In genomic region chr2:41204478-41204877, GRCm38 (mm10) we compare ENCODE assay signal across 28 mouse cellular contexts.
A peak's percentile ranks its signal among the peaks of the same experiment; 100 is the strongest.
DNase-seq lines count a peak whose midpoint lies in the region; ATAC-seq and TF ChIP-seq lines count a peak whose summit lies in the region.
"Had no signal": no experiment of that assay in that cellular context is flagged by ENCODE, and none has a peak within 500 bp of the region (broad histone marks: within the 10 kb centered on the region; RNA-seq: fewer than 3 reads in every experiment).

No protein-coding gene starts in this region.

- 58% methylated on average over 5 of the region's 5 CpGs for WGBS in kidney, postnatal 0 days
- 84% methylated on average over 5 of the region's 5 CpGs for WGBS in midbrain, embryonic 11.5 days
- WGBS in midbrain, embryonic 13.5 days = 87% methylated on average over 5 of the region's 5 CpGs
- 53% methylated on average over 5 of the region's 5 CpGs for WGBS in heart, adult 2 months

- no peaks in the 10 kb centered on the region for H3K36me3 ChIP-seq in kidney, postnatal 0 days (ENCODE audit: insufficient read depth, low read length)
- no peaks in the 10 kb centered on the region for H3K36me3 ChIP-seq in midbrain, embryonic 11.5 days (ENCODE audit: control insufficient read depth, insufficient read depth, low read length)
- H3K36me3 ChIP-seq in midbrain, embryonic 13.5 days = no peaks in the 10 kb centered on the region
- H3K36me3 ChIP-seq in heart, adult 2 months (ENCODE audit: control insufficient read depth, insufficient read depth, low read length) = no peaks in the 10 kb centered on the region
- H3K36me3 ChIP-seq: forebrain, embryonic 10.5 days; heart, embryonic 12.5 days; heart, embryonic 15.5 days; hindbrain, embryonic 10.5 days; hindbrain, embryonic 13.5 days had no signal

- intact Hi-C loops in left cerebral cortex, adult 2 months (cut with DNase I) = no loop called here
- intact Hi-C loops in left cerebral cortex, postnatal 10 days (cut with DNase I) = no loop called here
- intact Hi-C loops in heart, adult 2 months (cut with DNase I) = no loop called here

- no peaks in the 10 kb centered on the region for H3K4me1 ChIP-seq in kidney, postnatal 0 days (replicated peaks; ENCODE audit: insufficient read depth, low read length)
- H3K4me1 ChIP-seq in midbrain, embryonic 11.5 days (ENCODE audit: control insufficient read depth, insufficient read depth, low read length) = no peaks in the 10 kb centered on the region
- no peaks in the 10 kb centered on the region for H3K4me1 ChIP-seq in midbrain, embryonic 13.5 days (replicated peaks)
- no peaks in the 10 kb centered on the region for H3K4me1 ChIP-seq in heart, adult 2 months (ENCODE audit: control insufficient read depth, insufficient read depth, low read length)
- H3K4me1 ChIP-seq: forebrain, embryonic 10.5 days; forebrain, embryonic 13.5 days; heart, embryonic 12.5 days; heart, embryonic 15.5 days; hindbrain, embryonic 10.5 days; hindbrain, embryonic 13.5 days had no signal

- H3K4me2 ChIP-seq in kidney, postnatal 0 days (ENCODE audit: low read length) = no peak overlapping the region
- no peak overlapping the region for H3K4me2 ChIP-seq in midbrain, embryonic 11.5 days
- no peak overlapping the region for H3K4me2 ChIP-seq in midbrain, embryonic 13.5 days (replicated peaks)
- H3K4me2 ChIP-seq: forebrain, embryonic 13.5 days; heart, embryonic 12.5 days; heart, embryonic 15.5 days; hindbrain, embryonic 13.5 days had no signal

- no peaks in the 10 kb centered on the region for H3K27me3 ChIP-seq in kidney, postnatal 0 days (ENCODE audit: insufficient read depth, low read length)
- H3K27me3 ChIP-seq in midbrain, embryonic 11.5 days (ENCODE audit: control insufficient read depth, insufficient read depth, low read length) = no peaks in the 10 kb centered on the region
- H3K27me3 ChIP-seq in midbrain, embryonic 13.5 days = no peaks in the 10 kb centered on the region
- no peaks in the 10 kb centered on the region for H3K27me3 ChIP-seq in heart, adult 2 months (ENCODE audit: control insufficient read depth, insufficient read depth, low read length)
- H3K27me3 ChIP-seq: forebrain, embryonic 13.5 days; heart, embryonic 12.5 days; heart, embryonic 15.5 days; hindbrain, embryonic 13.5 days had no signal

- ATAC-seq in kidney, postnatal 0 days (replicated peaks; ENCODE audit: low FRiP score, low read depth) = no peak
- no peak for ATAC-seq in midbrain, embryonic 11.5 days (ENCODE audit: low FRiP score)
- no peak for ATAC-seq in midbrain, embryonic 13.5 days
- ATAC-seq: CD4-positive, CD25-positive, alpha-beta regulatory T cell, adult 4 months; forebrain, embryonic 13.5 days; forebrain, embryonic 16.5 days; hindbrain, embryonic 16.5 days had no signal

- no peaks in the 10 kb centered on the region for H3K9me3 ChIP-seq in kidney, postnatal 0 days (replicated peaks; ENCODE audit: low read length)
- H3K9me3 ChIP-seq in midbrain, embryonic 11.5 days (ENCODE audit: control insufficient read depth, low read length) = no peaks in the 10 kb centered on the region
- H3K9me3 ChIP-seq in midbrain, embryonic 13.5 days = no peaks in the 10 kb centered on the region
- H3K9me3 ChIP-seq: forebrain, embryonic 10.5 days; forebrain, embryonic 13.5 days; heart, embryonic 12.5 days; heart, embryonic 15.5 days; hindbrain, embryonic 10.5 days; hindbrain, embryonic 13.5 days had no signal

- no peak overlapping the region for H3K27ac ChIP-seq in kidney, postnatal 0 days
- peak overlapping the region; percentile 20; the same call in 1 of the 2 replicates for H3K27ac ChIP-seq in left cerebral cortex, adult 2 months
- H3K27ac ChIP-seq in midbrain, embryonic 11.5 days (ENCODE audit: low read depth, low read length) = no peak overlapping the region
- no peak overlapping the region for H3K27ac ChIP-seq in midbrain, embryonic 13.5 days
- H3K27ac ChIP-seq in heart, adult 2 months = no peak overlapping the region
- H3K27ac ChIP-seq: forebrain, embryonic 10.5 days; forebrain, embryonic 13.5 days; gastrocnemius, adult 2 months; heart, embryonic 15.5 days; hindbrain, embryonic 10.5 days; hindbrain, embryonic 13.5 days had no signal

- H3K79me2 ChIP-seq in heart, adult 2 months (replicated peaks; ENCODE audit: control insufficient read depth, insufficient read depth, low read length) = no peaks in the 10 kb centered on the region

- no peak for TF ChIP-seq CTCF in kidney, postnatal 0 days (IDR thresholded peaks at IDR 0.05; ENCODE audit: low read depth)
- TF ChIP-seq CTCF in left cerebral cortex, adult 2 months (IDR thresholded peaks at IDR 0.05) = no peak
- no peak for TF ChIP-seq CTCF in heart, adult 2 months (IDR thresholded peaks at IDR 0.05)

- peak; percentile 7 for DNase-seq in kidney, postnatal 0 days (ENCODE audit: low spot score)
- no peak for DNase-seq in kidney, postnatal 14 days
- DNase-seq in left cerebral cortex, adult 2 months (ENCODE audit: extremely low spot score in 1 of 2, low spot score in 2 of 2) = no peak
- DNase-seq in left cerebral cortex, postnatal 10 days (ENCODE audit: extremely low spot score in 1 of 2, low spot score in 2 of 2) = no peak
- peak; percentile 73 for DNase-seq in midbrain, embryonic 11.5 days (ENCODE audit: low spot score, missing footprints)
- DNase-seq in telencephalon, adult 2 months (ENCODE audit: low read depth, low spot score) = peak; percentile 49
- no peak for DNase-seq in heart, adult 2 months
- DNase-seq: adrenal gland, adult 2 months; adrenal gland, postnatal 14 days; cerebellum, adult 11-12 months; cerebellum, adult 8-10 months; cerebellum, postnatal 10 days; cerebellum, postnatal 36 days; gastrocnemius, adult 2 months; gastrocnemius, postnatal 14 days; heart, adult 11 months; heart, postnatal 10 days; heart, postnatal 36 days had no signal

- no peak overlapping the region for H3K9ac ChIP-seq in kidney, postnatal 0 days (ENCODE audit: low read depth, low read length)
- no peak overlapping the region for H3K9ac ChIP-seq in midbrain, embryonic 11.5 days (ENCODE audit: low read length)
- no peak overlapping the region for H3K9ac ChIP-seq in midbrain, embryonic 13.5 days (replicated peaks)
- H3K9ac ChIP-seq in heart, adult 2 months (ENCODE audit: low read depth, low read length) = no peak overlapping the region
- H3K9ac ChIP-seq: forebrain, embryonic 13.5 days; heart, embryonic 12.5 days; heart, embryonic 15.5 days; hindbrain, embryonic 13.5 days had no signal

- no peak overlapping the region for H3K4me3 ChIP-seq in kidney, postnatal 0 days (replicated peaks; ENCODE audit: low read depth, low read length)
- H3K4me3 ChIP-seq in left cerebral cortex, adult 2 months = no peak overlapping the region
- H3K4me3 ChIP-seq in midbrain, embryonic 11.5 days (ENCODE audit: low read depth, low read length) = no peak overlapping the region
- H3K4me3 ChIP-seq in midbrain, embryonic 13.5 days (replicated peaks) = no peak overlapping the region
- H3K4me3 ChIP-seq in heart, adult 2 months = no peak overlapping the region
- H3K4me3 ChIP-seq: forebrain, embryonic 10.5 days; forebrain, embryonic 13.5 days; gastrocnemius, adult 2 months; heart, embryonic 12.5 days; heart, embryonic 15.5 days; hindbrain, embryonic 10.5 days; hindbrain, embryonic 13.5 days had no signal

- TF ChIP-seq POLR2A in heart, adult 2 months (IDR thresholded peaks at IDR 0.05; ENCODE audit: insufficient read depth, low read depth, low read length) = no peak

- no peak for TF ChIP-seq EP300 in heart, adult 2 months (IDR thresholded peaks at IDR 0.05; ENCODE audit: insufficient read depth, low read depth, low read length)

Comparison
In these comparisons a context has a peak if more than half of its experiments do, and no peak if none do; other contexts are left out.
1. DNase-seq: peak in kidney, postnatal 0 days (single experiment), midbrain, embryonic 11.5 days (single experiment) and telencephalon, adult 2 months (single experiment); none in kidney, postnatal 14 days (single experiment), left cerebral cortex, adult 2 months (0 of 2), left cerebral cortex, postnatal 10 days (0 of 2) and heart, adult 2 months (0 of 2).